Mouse (Mus musculus): ENCODE data around the gene C1s1. TPM values are rescaled to one million over a fixed set of nuclear protein-coding genes. Genes with fewer than 3 reads are reported as not detected.
"Not testable (repeated sequence)": the region's sequence is repeated elsewhere in the genome, so short reads cannot be mapped to it uniquely, and the experiment has no call there.

The C1s1 gene
- total and polyA plus RNA-seq, 2 experiments from 2014 or later, result 2.7 to 7.0 TPM

DNA sequence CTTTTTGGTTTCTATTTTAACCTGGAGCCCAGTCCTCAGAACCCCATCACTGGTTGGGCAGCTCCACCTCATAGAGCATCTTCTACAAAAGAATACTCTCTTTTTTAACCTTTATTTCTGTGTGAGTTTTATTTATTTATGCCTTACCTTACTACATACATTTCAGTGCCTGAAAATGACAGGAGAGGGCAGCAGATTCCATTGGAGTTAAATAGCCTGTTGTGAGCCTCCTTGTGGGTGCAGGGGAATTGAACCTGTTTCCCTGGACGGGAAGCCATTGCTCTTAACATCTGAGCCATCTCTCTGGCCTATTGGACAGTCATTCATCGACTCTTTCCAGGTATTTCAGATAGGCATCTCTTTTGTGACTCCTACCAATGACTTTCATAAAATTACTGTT is 3.3 kb upstream of the C1s1 start:
- TF ChIP-seq CTCF (IDR thresholded peaks at IDR 0.05; ENCODE audit: low read depth) (no peak), EP300 (IDR thresholded peaks at IDR 0.05; ENCODE audit: low read depth) (no peak)
- no peaks in the 10 kb centered on the region for H3K9me3 ChIP-seq (replicated peaks; ENCODE audit: control insufficient read depth, low read length)
- H3K4me1 ChIP-seq (ENCODE audit: control insufficient read depth, insufficient read depth), result no peaks in the 10 kb centered on the region
- no peaks in the 10 kb centered on the region for H3K27me3 ChIP-seq (ENCODE audit: control insufficient read depth, insufficient read depth, low read length)
- no peak overlapping the region for H3K27ac ChIP-seq (ENCODE audit: low read depth)
- H3K4me2 ChIP-seq (ENCODE audit: low read depth, low read length), result no peak overlapping the region
- no peaks in the 10 kb centered on the region for H3K36me3 ChIP-seq (replicated peaks; ENCODE audit: control insufficient read depth, insufficient read depth, low read length)
- no peak for ATAC-seq (ENCODE audit: insufficient read depth, low read depth)
- no peak overlapping the region for H3K4me3 ChIP-seq (ENCODE audit: low read depth, low read length)
- DNase-seq (ENCODE audit: low spot score), result no peak
- 76% methylated on average over 2 of the region's 2 CpGs for WGBS
- H3K9ac ChIP-seq (replicated peaks; ENCODE audit: low read depth, low read length), result no peak overlapping the region

DNA sequence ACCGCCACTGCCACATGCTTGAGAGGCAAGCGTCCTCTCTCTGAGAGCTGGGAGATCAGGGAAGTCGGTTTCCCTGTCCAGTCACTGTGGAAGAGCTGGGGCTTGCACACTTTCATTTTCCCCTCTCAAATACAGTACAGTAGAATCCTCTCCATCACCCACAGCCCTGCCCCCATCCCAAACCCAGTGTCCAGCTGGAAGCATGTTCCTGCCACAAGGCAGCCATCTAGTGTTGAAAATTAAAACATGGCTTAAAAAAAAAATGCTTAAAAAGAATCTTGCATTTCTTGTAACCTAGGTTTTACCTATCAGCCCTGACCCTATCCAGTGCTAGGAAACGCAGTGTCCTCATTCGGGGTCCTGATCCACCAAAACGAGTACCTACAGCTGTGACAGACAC is 2.3 kb upstream of the C1s1 start:
- Histone ChIP-seq H3K9ac (replicated peaks; ENCODE audit: low read depth, low read length) (no peak overlapping the region), H3K4me1 (ENCODE audit: control insufficient read depth, insufficient read depth) (no peaks in the 10 kb centered on the region), H3K4me2 (ENCODE audit: low read depth, low read length) (no peak overlapping the region), H3K27me3 (ENCODE audit: control insufficient read depth, insufficient read depth, low read length) (no peaks in the 10 kb centered on the region), H3K9me3 (replicated peaks; ENCODE audit: control insufficient read depth, low read length) (no peaks in the 10 kb centered on the region), H3K36me3 (replicated peaks; ENCODE audit: control insufficient read depth, insufficient read depth, low read length) (no peaks in the 10 kb centered on the region), H3K4me3 (ENCODE audit: low read depth, low read length) (no peak overlapping the region), H3K27ac (ENCODE audit: low read depth) (no peak overlapping the region)
- DNase-seq (ENCODE audit: low spot score) (no peak), ATAC-seq (ENCODE audit: insufficient read depth, low read depth) (no peak)
- WGBS, result 79% methylated on average over 5 of the region's 6 CpGs
- TF ChIP-seq CTCF (IDR thresholded peaks at IDR 0.05; ENCODE audit: low read depth), result no peak

GRCm38 (mm10) chr6:124541176-124541575 is 983 bp downstream of the C1s1 start:
- ATAC-seq (ENCODE audit: insufficient read depth, low read depth); H3K9me3 ChIP-seq (replicated peaks; ENCODE audit: control insufficient read depth, low read length); DNase-seq (ENCODE audit: low spot score); H3K27me3 ChIP-seq (ENCODE audit: control insufficient read depth, insufficient read depth, low read length); H3K4me2 ChIP-seq (ENCODE audit: low read depth, low read length); H3K4me3 ChIP-seq (ENCODE audit: low read depth, low read length); H3K36me3 ChIP-seq (replicated peaks; ENCODE audit: control insufficient read depth, insufficient read depth, low read length); H3K9ac ChIP-seq (replicated peaks; ENCODE audit: low read depth, low read length); H3K27ac ChIP-seq (ENCODE audit: low read depth); H3K4me1 ChIP-seq (ENCODE audit: control insufficient read depth, insufficient read depth): not testable (repeated sequence)
- WGBS, result 70% methylated on average over 2 of the region's 2 CpGs

GRCm38 (mm10) chr6:124536125-124536829 is 5.9 kb downstream of the C1s1 start:
- H3K9me3 ChIP-seq (replicated peaks; ENCODE audit: control insufficient read depth, low read length); H3K27me3 ChIP-seq (ENCODE audit: control insufficient read depth, insufficient read depth, low read length); H3K9ac ChIP-seq (replicated peaks; ENCODE audit: low read depth, low read length); H3K36me3 ChIP-seq (replicated peaks; ENCODE audit: control insufficient read depth, insufficient read depth, low read length); H3K4me2 ChIP-seq (ENCODE audit: low read depth, low read length); H3K27ac ChIP-seq (ENCODE audit: low read depth); ATAC-seq (ENCODE audit: insufficient read depth, low read depth); H3K4me1 ChIP-seq (ENCODE audit: control insufficient read depth, insufficient read depth); DNase-seq (ENCODE audit: low spot score); H3K4me3 ChIP-seq (ENCODE audit: low read depth, low read length): not testable (repeated sequence)
- 63% methylated on average over 8 of the region's 8 CpGs for WGBS

- Histone ChIP-seq H3K9me3 (replicated peaks; ENCODE audit: control insufficient read depth, low read length) (no peaks in the 10 kb centered on the region), H3K9ac (replicated peaks; ENCODE audit: low read depth, low read length) (no peak overlapping the region), H3K4me3 (ENCODE audit: low read depth, low read length) (no peak overlapping the region), H3K27me3 (ENCODE audit: control insufficient read depth, insufficient read depth, low read length) (no peaks in the 10 kb centered on the region), H3K4me1 (ENCODE audit: control insufficient read depth, insufficient read depth) (no peaks in the 10 kb centered on the region), H3K36me3 (replicated peaks; ENCODE audit: control insufficient read depth, insufficient read depth, low read length) (no peaks in the 10 kb centered on the region), H3K27ac (ENCODE audit: low read depth) (no peak overlapping the region), H3K4me2 (ENCODE audit: low read depth, low read length) (no peak overlapping the region)
- ATAC-seq (ENCODE audit: insufficient read depth, low read depth), result no peak
- 65% methylated on average over 8 of the region's 8 CpGs for WGBS
- TF ChIP-seq CTCF (IDR thresholded peaks at IDR 0.05; ENCODE audit: low read depth) (no peak), EP300 (IDR thresholded peaks at IDR 0.05; ENCODE audit: low read depth) (no peak)
- no peak for DNase-seq (ENCODE audit: low spot score)
Observed at GRCm38 (mm10) chr6:124531077-124531476, 11.1 kb downstream of the C1s1 start.

DNA sequence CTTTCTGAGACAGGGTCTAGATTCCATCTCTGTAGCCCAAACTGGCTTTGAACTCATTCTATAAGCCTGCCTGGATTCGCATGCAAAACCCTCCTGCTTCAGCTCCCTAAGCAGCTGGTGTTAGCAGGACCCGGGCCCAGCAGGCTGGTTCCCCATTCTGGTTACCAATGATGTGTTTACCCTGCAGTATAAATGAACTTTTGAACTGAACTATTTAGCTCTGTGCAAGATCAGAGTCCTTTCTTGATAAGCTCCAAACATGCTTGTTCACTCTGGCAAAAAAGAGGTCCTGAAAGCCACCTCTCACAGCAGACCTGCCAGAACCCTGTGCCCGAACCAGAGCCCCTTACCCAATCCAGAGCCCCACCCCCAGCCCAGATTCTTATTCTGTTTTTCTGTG is 14.3 kb downstream of the C1s1 start:
- Histone ChIP-seq H3K4me2 (ENCODE audit: low read depth, low read length) (no peak overlapping the region), H3K4me1 (ENCODE audit: control insufficient read depth, insufficient read depth) (no peaks in the 10 kb centered on the region), H3K9ac (replicated peaks; ENCODE audit: low read depth, low read length) (no peak overlapping the region), H3K27me3 (ENCODE audit: control insufficient read depth, insufficient read depth, low read length) (no peaks in the 10 kb centered on the region), H3K4me3 (ENCODE audit: low read depth, low read length) (no peak overlapping the region), H3K9me3 (replicated peaks; ENCODE audit: control insufficient read depth, low read length) (no peaks in the 10 kb centered on the region), H3K36me3 (replicated peaks; ENCODE audit: control insufficient read depth, insufficient read depth, low read length) (no peaks in the 10 kb centered on the region), H3K27ac (ENCODE audit: low read depth) (no peak overlapping the region)
- DNase-seq (ENCODE audit: low spot score), result no peak
- TF ChIP-seq CTCF (IDR thresholded peaks at IDR 0.05; ENCODE audit: low read depth), result no peak
- no peak for TF ChIP-seq EP300 (IDR thresholded peaks at IDR 0.05; ENCODE audit: low read depth)
- 50% methylated on average over 3 of the region's 3 CpGs for WGBS
- ATAC-seq (ENCODE audit: insufficient read depth, low read depth), result no peak

- not testable (repeated sequence) for H3K9me3 ChIP-seq (replicated peaks; ENCODE audit: control insufficient read depth, low read length); H3K4me3 ChIP-seq (ENCODE audit: low read depth, low read length); H3K36me3 ChIP-seq (replicated peaks; ENCODE audit: control insufficient read depth, insufficient read depth, low read length); H3K4me1 ChIP-seq (ENCODE audit: control insufficient read depth, insufficient read depth); H3K27ac ChIP-seq (ENCODE audit: low read depth); H3K4me2 ChIP-seq (ENCODE audit: low read depth, low read length); H3K9ac ChIP-seq (replicated peaks; ENCODE audit: low read depth, low read length); ATAC-seq (ENCODE audit: insufficient read depth, low read depth); H3K27me3 ChIP-seq (ENCODE audit: control insufficient read depth, insufficient read depth, low read length); DNase-seq (ENCODE audit: low spot score)
- 54% methylated on average over 7 of the region's 7 CpGs for WGBS
Observed at GRCm38 (mm10) chr6:124522082-124522481, 20.1 kb downstream of the C1s1 start.

- H3K36me3 ChIP-seq (replicated peaks; ENCODE audit: control insufficient read depth, insufficient read depth, low read length); H3K4me3 ChIP-seq (ENCODE audit: low read depth, low read length); ATAC-seq (ENCODE audit: insufficient read depth, low read depth); H3K4me1 ChIP-seq (ENCODE audit: control insufficient read depth, insufficient read depth); H3K9me3 ChIP-seq (replicated peaks; ENCODE audit: control insufficient read depth, low read length); H3K9ac ChIP-seq (replicated peaks; ENCODE audit: low read depth, low read length); H3K27ac ChIP-seq (ENCODE audit: low read depth); DNase-seq (ENCODE audit: low spot score); H3K4me2 ChIP-seq (ENCODE audit: low read depth, low read length); H3K27me3 ChIP-seq (ENCODE audit: control insufficient read depth, insufficient read depth, low read length): not testable (repeated sequence)
- WGBS, result 83% methylated on average over 4 of the region's 4 CpGs
Observed at GRCm38 (mm10) chr6:124517733-124518132, 24.4 kb downstream of the C1s1 start.

All from heart, postnatal 0 days (tissue).